Mouse (Mus musculus): ENCODE data around the gene Ttbk1.

Gene Ttbk1

GRCm38 (mm10) chr17:46418628-46419027 is 68.8 kb downstream of the Ttbk1 start:
- DNase-seq (ENCODE audit: low spot score in 2 of 2): no peak

GRCm38 (mm10) chr17:46408478-46408877 is 79.0 kb downstream of the Ttbk1 start:
- DNase-seq (ENCODE audit: low spot score in 2 of 2): no peak

- no peak for DNase-seq (ENCODE audit: low spot score in 2 of 2)
Observed at GRCm38 (mm10) chr17:46394631-46395030, 92.8 kb downstream of the Ttbk1 start.

DNA sequence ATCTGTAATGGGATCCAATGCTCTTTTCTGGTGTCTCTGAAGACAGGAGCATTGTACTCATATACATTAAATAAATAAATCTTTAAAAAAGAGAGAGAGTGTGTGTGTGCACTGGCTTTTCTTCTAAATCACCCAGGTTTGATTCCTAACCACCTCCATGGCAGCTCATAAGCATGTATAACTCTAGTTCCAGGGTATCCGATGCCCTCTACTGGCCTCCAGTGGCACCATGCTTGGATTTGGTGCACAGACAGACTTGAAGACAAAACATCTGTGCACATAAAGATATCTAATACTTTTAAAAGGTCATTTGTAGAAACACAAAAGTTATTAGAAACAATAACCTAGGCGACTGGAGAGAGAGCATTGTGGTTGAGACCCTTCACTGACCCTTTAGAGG is 94.5 kb downstream of the Ttbk1 start:
- DNase-seq (ENCODE audit: low spot score in 2 of 2): no peak
